Mouse (Mus musculus): ENCODE results near the gene Tctex1d4. TPM values are rescaled to one million over a fixed set of nuclear protein-coding genes. Genes with fewer than 3 reads are reported as not detected.

The Tctex1d4 gene
- polyA plus RNA-seq, 1 experiment: 0.28 TPM

DNA sequence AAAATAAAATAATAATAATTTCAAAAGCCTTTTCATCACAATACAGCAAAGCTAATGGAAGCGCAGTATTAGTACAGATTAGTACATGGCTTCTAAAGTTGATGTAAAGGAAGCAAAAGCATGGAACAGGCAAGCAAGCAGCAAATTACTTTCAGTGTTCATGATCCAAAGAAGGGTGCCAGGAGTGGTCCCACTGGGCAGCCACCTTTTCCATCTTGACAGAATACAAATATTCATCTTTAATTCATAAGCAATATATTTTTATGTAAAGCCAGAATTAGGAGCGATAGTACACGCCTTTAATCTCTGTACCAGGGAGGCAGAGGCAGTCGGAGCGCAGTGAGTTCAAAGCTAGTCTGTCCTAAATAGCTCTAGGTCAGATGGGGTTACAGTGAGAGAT, 7.0 kb upstream of the Tctex1d4 start:
- H3K36me3 ChIP-seq (ENCODE audit: control insufficient read depth, insufficient read depth, low read length): 0 out of 2 replicates have a peak, but pooled peaks cover 1% of the 10 kb centered on the region
- H3K27me3 ChIP-seq (ENCODE audit: control insufficient read depth, insufficient read depth, low read length): no peaks in the 10 kb centered on the region
- H3K4me3 ChIP-seq (ENCODE audit: control insufficient read depth, low read depth, low read length): no peak overlapping the region
- H3K27ac ChIP-seq (ENCODE audit: control insufficient read depth, insufficient read depth, low read depth, low read length): no peak overlapping the region; the same call in 1 of the 2 replicates
- no peak for TF ChIP-seq CTCF (IDR thresholded peaks at IDR 0.05; ENCODE audit: control insufficient read depth, insufficient read depth, insufficient replicate concordance, low read depth, low read length)
- no peak for TF ChIP-seq POLR2A (IDR thresholded peaks at IDR 0.05; ENCODE audit: control insufficient read depth, low read depth, low read length)
- H3K4me1 ChIP-seq (ENCODE audit: control insufficient read depth, insufficient read depth, low read length): peaks cover 12% of the 10 kb centered on the region

DNA sequence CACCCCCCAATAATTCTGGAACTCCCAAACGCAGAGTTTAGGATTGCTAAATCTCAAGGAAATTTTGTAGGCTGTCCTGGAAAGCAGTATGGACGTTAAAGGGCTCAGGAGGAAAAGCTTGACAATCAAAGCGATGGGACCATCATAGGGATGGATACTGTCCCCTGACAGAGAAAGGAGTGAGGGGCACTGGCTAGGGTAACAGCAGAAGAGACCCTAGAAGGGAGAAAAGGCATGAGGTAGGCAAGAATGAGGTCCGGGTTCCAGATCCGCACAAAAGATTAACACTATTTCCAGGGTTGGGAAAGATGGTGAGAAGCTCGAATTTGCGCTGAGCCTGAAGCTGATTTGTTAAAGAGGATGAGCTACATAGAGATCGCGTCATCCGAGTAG, 6.5 kb upstream of the Tctex1d4 start:
- peak overlapping the region; percentile 73 for H3K27ac ChIP-seq (ENCODE audit: control insufficient read depth, insufficient read depth, low read depth, low read length)
- H3K4me1 ChIP-seq (ENCODE audit: control insufficient read depth, insufficient read depth, low read length): peaks cover 12% of the 10 kb centered on the region
- TF ChIP-seq CTCF (IDR thresholded peaks at IDR 0.05; ENCODE audit: control insufficient read depth, insufficient read depth, insufficient replicate concordance, low read depth, low read length) (no peak), POLR2A (IDR thresholded peaks at IDR 0.05; ENCODE audit: control insufficient read depth, low read depth, low read length) (no peak)
- peak overlapping the region; percentile 89 for H3K4me3 ChIP-seq (ENCODE audit: control insufficient read depth, low read depth, low read length)
- H3K27me3 ChIP-seq (ENCODE audit: control insufficient read depth, insufficient read depth, low read length): no peaks in the 10 kb centered on the region
- H3K36me3 ChIP-seq (ENCODE audit: control insufficient read depth, insufficient read depth, low read length): no peaks in the 10 kb centered on the region

DNA sequence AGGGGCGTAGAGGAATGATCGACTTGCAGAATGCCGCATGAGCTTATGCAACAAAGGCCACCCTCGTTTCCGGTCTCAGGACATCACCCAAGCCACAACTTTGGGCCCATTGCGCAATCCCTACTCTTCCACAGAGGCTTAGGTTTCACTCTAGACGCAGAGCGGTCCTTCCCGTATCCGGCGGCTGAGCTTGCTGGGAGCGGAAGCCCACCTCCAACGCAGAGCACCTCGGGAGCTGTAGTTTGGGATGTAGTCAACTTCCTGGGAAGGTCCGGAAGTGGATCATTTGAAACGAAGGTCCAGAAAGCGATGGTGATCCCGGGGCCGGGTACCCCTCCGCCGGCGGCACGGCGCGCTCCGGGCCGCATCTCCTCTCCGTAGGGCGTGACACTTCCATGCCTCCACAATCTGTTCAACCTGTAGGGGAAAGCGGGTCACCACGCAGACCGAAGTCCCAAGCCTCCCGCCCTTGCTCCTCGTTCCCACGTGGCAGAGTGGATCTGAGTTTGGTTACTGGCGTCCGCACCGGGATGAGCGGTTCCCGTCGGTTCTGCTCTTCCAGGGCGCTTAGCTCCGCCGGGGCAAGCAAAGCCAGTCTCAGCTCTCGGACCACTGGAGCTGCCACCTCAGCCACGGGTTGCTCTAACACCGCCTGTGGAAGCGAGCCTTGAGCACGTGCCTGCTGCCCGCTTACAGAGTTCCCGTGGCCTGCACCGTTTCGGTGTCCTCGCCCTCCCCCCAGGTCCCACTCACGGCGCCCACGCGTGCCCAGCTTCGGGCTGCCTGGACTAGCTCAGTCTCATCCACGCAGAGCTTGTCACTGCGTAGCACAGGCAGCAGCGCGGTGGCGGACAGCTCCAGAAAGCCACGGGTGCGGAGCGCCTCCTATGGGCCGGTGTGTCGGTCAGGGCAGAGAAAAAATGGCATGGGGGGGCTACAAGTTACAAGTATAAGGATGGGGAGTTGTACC, 5.9 kb upstream of the Tctex1d4 start:
- Histone ChIP-seq H3K4me3 (ENCODE audit: control insufficient read depth, low read depth, low read length) (peak overlapping the region; percentile 89), H3K27ac (ENCODE audit: control insufficient read depth, insufficient read depth, low read depth, low read length) (peak overlapping the region; percentile 73), H3K4me1 (ENCODE audit: control insufficient read depth, insufficient read depth, low read length) (peaks cover 19% of the 10 kb centered on the region), H3K27me3 (ENCODE audit: control insufficient read depth, insufficient read depth, low read length) (no peaks in the 10 kb centered on the region), H3K36me3 (ENCODE audit: control insufficient read depth, insufficient read depth, low read length) (no peaks in the 10 kb centered on the region)
- TF ChIP-seq POLR2A (IDR thresholded peaks at IDR 0.05; ENCODE audit: control insufficient read depth, low read depth, low read length): peak; percentile 85
- TF ChIP-seq CTCF (IDR thresholded peaks at IDR 0.05; ENCODE audit: control insufficient read depth, insufficient read depth, insufficient replicate concordance, low read depth, low read length): peak; percentile 56; the same call in 1 of the 2 replicates

DNA sequence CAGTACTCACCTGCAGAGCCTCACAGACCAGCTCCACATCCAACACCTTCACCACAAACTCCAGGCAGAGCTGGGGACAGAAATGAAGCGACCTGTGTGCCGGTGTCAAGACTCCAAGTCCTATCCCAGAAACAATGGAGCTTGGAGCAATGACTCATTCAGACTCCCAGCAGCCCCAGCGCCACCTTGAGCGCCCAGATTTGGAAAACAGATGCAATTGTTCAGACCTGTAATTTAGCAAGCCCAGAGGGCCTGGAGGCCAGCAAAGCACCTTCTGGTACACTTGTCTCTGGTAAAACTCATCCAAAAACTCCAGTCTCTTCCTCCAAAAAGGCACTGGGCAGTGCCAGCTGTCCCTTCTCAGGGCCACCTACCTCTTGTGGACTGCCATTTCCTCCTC, 4.4 kb upstream of the Tctex1d4 start:
- no peaks in the 10 kb centered on the region for H3K27me3 ChIP-seq (ENCODE audit: control insufficient read depth, insufficient read depth, low read length)
- no peaks in the 10 kb centered on the region for H3K36me3 ChIP-seq (ENCODE audit: control insufficient read depth, insufficient read depth, low read length)
- no peak overlapping the region for H3K4me3 ChIP-seq (ENCODE audit: control insufficient read depth, low read depth, low read length)
- TF ChIP-seq CTCF (IDR thresholded peaks at IDR 0.05; ENCODE audit: control insufficient read depth, insufficient read depth, insufficient replicate concordance, low read depth, low read length): no peak
- TF ChIP-seq POLR2A (IDR thresholded peaks at IDR 0.05; ENCODE audit: control insufficient read depth, low read depth, low read length): no peak
- peaks cover 22% of the 10 kb centered on the region for H3K4me1 ChIP-seq (ENCODE audit: control insufficient read depth, insufficient read depth, low read length)
- H3K27ac ChIP-seq (ENCODE audit: control insufficient read depth, insufficient read depth, low read depth, low read length): no peak overlapping the region

- Histone ChIP-seq H3K36me3 (ENCODE audit: control insufficient read depth, insufficient read depth, low read length) (no peaks in the 10 kb centered on the region), H3K4me3 (ENCODE audit: control insufficient read depth, low read depth, low read length) (no peak overlapping the region), H3K27me3 (ENCODE audit: control insufficient read depth, insufficient read depth, low read length) (no peaks in the 10 kb centered on the region), H3K27ac (ENCODE audit: control insufficient read depth, insufficient read depth, low read depth, low read length) (no peak overlapping the region), H3K4me1 (ENCODE audit: control insufficient read depth, insufficient read depth, low read length) (peaks cover 27% of the 10 kb centered on the region)
- no peak for TF ChIP-seq POLR2A (IDR thresholded peaks at IDR 0.05; ENCODE audit: control insufficient read depth, low read depth, low read length)
- TF ChIP-seq CTCF (IDR thresholded peaks at IDR 0.05; ENCODE audit: control insufficient read depth, insufficient read depth, insufficient replicate concordance, low read depth, low read length): no peak
Measured at GRCm38 (mm10) chr4:117123546-117124217, 2.9 kb upstream of the Tctex1d4 start.

- TF ChIP-seq CTCF (IDR thresholded peaks at IDR 0.05; ENCODE audit: control insufficient read depth, insufficient read depth, insufficient replicate concordance, low read depth, low read length) (no peak), POLR2A (IDR thresholded peaks at IDR 0.05; ENCODE audit: control insufficient read depth, low read depth, low read length) (no peak)
- no peak overlapping the region for H3K27ac ChIP-seq (ENCODE audit: control insufficient read depth, insufficient read depth, low read depth, low read length)
- H3K4me3 ChIP-seq (ENCODE audit: control insufficient read depth, low read depth, low read length): no peak overlapping the region
- H3K27me3 ChIP-seq (ENCODE audit: control insufficient read depth, insufficient read depth, low read length): no peaks in the 10 kb centered on the region
- H3K36me3 ChIP-seq (ENCODE audit: control insufficient read depth, insufficient read depth, low read length): no peaks in the 10 kb centered on the region
- peaks cover 27% of the 10 kb centered on the region for H3K4me1 ChIP-seq (ENCODE audit: control insufficient read depth, insufficient read depth, low read length)
Measured at GRCm38 (mm10) chr4:117124218-117124517, 2.4 kb upstream of the Tctex1d4 start.
